Mouse (Mus musculus): ENCODE measurements at regions not wholly inside any gene's neighbourhood (a gene's known extent, or its start where the extent isn't known, plus 50 kb on each side); places are given as distances from the start of the nearest gene placed in this dataset.

- ATAC-seq (replicated peaks; ENCODE audit: low FRiP score, poor library complexity, severe bottlenecking) = no peak
These were observed 293.2 kb downstream of the Bcl11a start for GRCm38 (mm10) chr11:24370861-24371686.

GRCm38 (mm10) chr11:24371687-24371950 lies 293.8 kb downstream of the Bcl11a start:
- ATAC-seq (replicated peaks; ENCODE audit: low FRiP score, poor library complexity, severe bottlenecking) = no peak

GRCm38 (mm10) chr11:24371963-24372362 lies 294.1 kb downstream of the Bcl11a start:
- ATAC-seq (replicated peaks; ENCODE audit: low FRiP score, poor library complexity, severe bottlenecking) = no peak

GRCm38 (mm10) chr11:24372616-24373015 lies 294.8 kb downstream of the Bcl11a start:
- no peak for ATAC-seq (replicated peaks; ENCODE audit: low FRiP score, poor library complexity, severe bottlenecking)

- no peak for ATAC-seq (replicated peaks; ENCODE audit: low FRiP score, poor library complexity, severe bottlenecking)
These were observed 295.4 kb downstream of the Bcl11a start for GRCm38 (mm10) chr11:24373301-24373700.

- ATAC-seq (replicated peaks; ENCODE audit: low FRiP score, poor library complexity, severe bottlenecking) = no peak
These were observed 299.7 kb downstream of the Bcl11a start for GRCm38 (mm10) chr11:24377530-24377929.

- ATAC-seq (replicated peaks; ENCODE audit: low FRiP score, poor library complexity, severe bottlenecking) = no peak
These were observed 312.7 kb downstream of the Bcl11a start for GRCm38 (mm10) chr11:24390578-24390977.

GRCm38 (mm10) chr11:24391385-24391784 lies 313.5 kb downstream of the Bcl11a start:
- ATAC-seq (replicated peaks; ENCODE audit: low FRiP score, poor library complexity, severe bottlenecking) = no peak

GRCm38 (mm10) chr11:24395478-24395877 lies 317.6 kb downstream of the Bcl11a start:
- no peak for ATAC-seq (replicated peaks; ENCODE audit: low FRiP score, poor library complexity, severe bottlenecking)

GRCm38 (mm10) chr11:24396911-24397310 lies 319.1 kb downstream of the Bcl11a start:
- ATAC-seq (replicated peaks; ENCODE audit: low FRiP score, poor library complexity, severe bottlenecking) = no peak

GRCm38 (mm10) chr11:24397710-24398109 lies 319.9 kb downstream of the Bcl11a start:
- no peak for ATAC-seq (replicated peaks; ENCODE audit: low FRiP score, poor library complexity, severe bottlenecking)

- ATAC-seq (replicated peaks; ENCODE audit: low FRiP score, poor library complexity, severe bottlenecking) = no peak
These were observed 323.3 kb downstream of the Bcl11a start for GRCm38 (mm10) chr11:24401151-24401550.

- ATAC-seq (replicated peaks; ENCODE audit: low FRiP score, poor library complexity, severe bottlenecking) = no peak
These were observed 324.3 kb downstream of the Bcl11a start for GRCm38 (mm10) chr11:24402127-24402526.

GRCm38 (mm10) chr11:24414804-24415203 lies 336.9 kb downstream of the Bcl11a start:
- ATAC-seq (replicated peaks; ENCODE audit: low FRiP score, poor library complexity, severe bottlenecking) = no peak

- no peak for ATAC-seq (replicated peaks; ENCODE audit: low FRiP score, poor library complexity, severe bottlenecking)
These were observed 344.4 kb downstream of the Bcl11a start for GRCm38 (mm10) chr11:24422066-24422775.

- ATAC-seq (replicated peaks; ENCODE audit: low FRiP score, poor library complexity, severe bottlenecking) = no peak
These were observed 345.4 kb downstream of the Bcl11a start for GRCm38 (mm10) chr11:24423278-24423677.

- no peak for ATAC-seq (replicated peaks; ENCODE audit: low FRiP score, poor library complexity, severe bottlenecking)
These were observed 349.4 kb downstream of the Bcl11a start for GRCm38 (mm10) chr11:24426995-24427883.

GRCm38 (mm10) chr11:24448608-24449007 lies 370.8 kb downstream of the Bcl11a start:
- ATAC-seq (replicated peaks; ENCODE audit: low FRiP score, poor library complexity, severe bottlenecking) = no peak

GRCm38 (mm10) chr11:24452267-24452666 lies 374.4 kb downstream of the Bcl11a start:
- no peak for ATAC-seq (replicated peaks; ENCODE audit: low FRiP score, poor library complexity, severe bottlenecking)

- ATAC-seq (replicated peaks; ENCODE audit: low FRiP score, poor library complexity, severe bottlenecking) = no peak
These were observed 386.8 kb downstream of the Bcl11a start for GRCm38 (mm10) chr11:24464642-24465041.
